Mouse (Mus musculus): ENCODE data around the gene Rnf11. TPM values are rescaled to one million over a fixed set of nuclear protein-coding genes. Genes with fewer than 3 reads are reported as not detected.
A peak's percentile ranks its signal among the peaks of the same experiment; 100 is the strongest.
"Not testable (repeated sequence)": the region's sequence is repeated elsewhere in the genome, so short reads cannot be mapped to it uniquely, and the experiment has no call there.

The Rnf11 gene
- polyA plus RNA-seq, 1 experiment, result 204 TPM

DNA sequence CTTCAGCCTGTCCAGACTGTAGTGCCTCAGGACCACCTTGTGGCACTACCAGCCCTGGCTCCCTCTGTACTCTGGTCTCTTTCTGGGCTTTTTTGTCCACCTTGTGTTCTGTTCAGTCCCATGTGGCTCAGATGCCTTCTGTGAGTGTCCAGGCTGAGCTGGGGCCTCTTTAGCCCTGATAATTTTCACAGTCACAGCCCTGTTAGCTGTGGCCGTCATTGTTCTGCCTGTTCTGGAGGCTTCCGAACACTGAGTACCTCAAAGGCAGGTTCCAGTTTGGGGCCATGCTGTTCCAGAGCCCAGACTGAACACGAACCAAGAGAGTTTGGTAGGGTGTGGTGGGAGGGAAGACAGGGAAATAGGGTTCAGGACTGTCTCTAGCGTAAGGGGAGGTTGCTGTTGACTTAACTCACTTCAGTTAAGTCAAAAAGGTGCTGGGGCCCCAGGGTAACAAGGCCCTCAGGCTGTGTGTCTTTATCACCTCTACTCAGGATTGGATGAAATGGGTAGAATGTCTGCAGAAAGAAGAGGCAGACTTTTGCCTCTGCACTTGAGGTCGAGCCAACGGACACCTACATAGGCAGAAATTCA, 73.1 kb downstream of the Rnf11 start:
- no peak overlapping the region for H3K27ac ChIP-seq (replicated peaks; ENCODE audit: low read depth, low read length)
- peaks cover under 1% of the 10 kb centered on the region for H3K4me1 ChIP-seq (ENCODE audit: control insufficient read depth, insufficient read depth, insufficient read length, low read length)
- no peak overlapping the region for H3K4me3 ChIP-seq (ENCODE audit: insufficient read depth, low read depth, low read length)

DNA sequence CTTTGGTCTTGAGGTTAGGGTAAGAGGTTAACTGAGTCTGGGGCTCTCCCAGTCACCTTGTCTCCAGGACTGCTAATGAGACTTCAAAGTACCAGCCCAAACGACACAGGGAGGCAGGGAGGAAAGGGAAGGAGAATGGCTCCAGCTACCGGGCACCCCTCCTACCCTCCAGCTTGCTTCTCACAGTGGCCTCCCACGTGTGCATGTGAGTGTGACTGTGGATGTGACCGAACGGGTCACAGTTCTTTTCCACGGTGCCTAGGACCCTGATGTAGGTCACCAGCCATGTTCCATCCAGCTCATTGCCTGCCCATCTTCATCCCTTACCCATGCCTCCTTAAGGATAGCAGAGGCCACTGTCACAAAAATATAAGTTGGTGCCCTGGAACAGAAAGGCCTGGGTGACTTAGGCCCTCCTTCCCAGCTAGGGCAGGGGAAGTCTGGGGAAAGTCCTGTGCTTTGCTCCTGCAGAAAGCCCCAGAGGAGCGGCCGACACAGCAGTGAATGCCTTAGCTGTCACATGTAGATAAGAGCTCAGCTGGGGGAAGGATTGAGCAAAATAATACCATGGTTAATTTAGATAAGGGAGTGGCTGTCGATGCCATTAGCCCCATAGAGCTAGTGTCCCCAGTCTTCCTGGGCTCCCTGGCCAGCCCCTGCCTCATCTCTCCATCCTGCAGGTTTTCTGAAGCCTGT, 73.7 kb downstream of the Rnf11 start:
- H3K27ac ChIP-seq (replicated peaks; ENCODE audit: low read depth, low read length), result no peak overlapping the region

GRCm38 (mm10) chr4:109407701-109408485, 76.6 kb downstream of the Rnf11 start:
- peaks cover 4% of the 10 kb centered on the region for H3K4me1 ChIP-seq (ENCODE audit: control insufficient read depth, insufficient read depth, insufficient read length, low read length)
- H3K4me3 ChIP-seq (ENCODE audit: insufficient read depth, low read depth, low read length), result no peak overlapping the region
- no peak overlapping the region for H3K27ac ChIP-seq (replicated peaks; ENCODE audit: low read depth, low read length)

More for the DNA sequence above, 73.7 kb downstream of the Rnf11 start:
- no peak overlapping the region for H3K4me3 ChIP-seq (ENCODE audit: insufficient read depth, low read depth, low read length)
- H3K4me1 ChIP-seq (ENCODE audit: control insufficient read depth, insufficient read depth, insufficient read length, low read length), result peaks cover 4% of the 10 kb centered on the region

- H3K4me3 ChIP-seq (ENCODE audit: insufficient read depth, low read depth, low read length), result peak overlapping the region; percentile 61
- peaks cover 4% of the 10 kb centered on the region for H3K4me1 ChIP-seq (ENCODE audit: control insufficient read depth, insufficient read depth, insufficient read length, low read length)
- no peak overlapping the region for H3K27ac ChIP-seq (replicated peaks; ENCODE audit: low read depth, low read length)
Measured at GRCm38 (mm10) chr4:109407176-109407520, 77.4 kb downstream of the Rnf11 start.

DNA sequence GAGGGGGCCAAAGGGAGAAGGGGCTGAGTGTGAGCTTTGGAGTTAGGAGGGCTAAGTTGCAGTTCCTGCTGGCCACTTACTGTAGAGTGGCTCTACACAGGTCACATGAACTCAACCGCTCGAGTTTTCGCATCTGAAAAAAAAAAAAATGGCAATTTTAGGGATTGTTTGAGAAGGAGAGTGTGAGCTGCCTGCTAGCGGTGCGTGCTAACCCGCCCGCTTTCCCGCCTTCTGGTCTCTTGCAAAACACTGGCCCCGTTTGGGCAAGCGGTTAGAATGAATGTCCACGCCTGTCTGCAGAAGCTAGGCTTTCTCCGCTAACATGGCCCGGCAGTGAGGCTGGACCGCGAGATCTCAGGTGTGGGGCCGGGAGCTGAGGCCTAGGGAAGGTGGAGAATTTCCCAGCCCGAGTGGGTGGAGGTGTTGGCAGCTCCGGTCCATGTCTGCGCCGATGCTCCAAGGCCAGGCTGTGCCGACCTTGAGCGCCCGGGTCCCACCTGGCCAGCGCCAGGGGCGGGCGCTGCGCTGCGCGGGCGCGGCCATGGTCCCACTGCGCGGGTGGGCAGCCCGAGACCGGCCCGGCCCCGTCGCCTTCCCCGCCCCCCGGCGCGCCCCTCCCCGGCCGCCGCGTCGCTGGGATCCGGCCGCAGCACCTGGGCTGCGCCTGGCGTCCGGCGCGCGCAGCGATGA, 77.9 kb downstream of the Rnf11 start, which contains the start of gene Ttc39a:
TSS of gene Ttc39a (plus strand) at position 138 of the 690 bp plus-strand sequence.
- Histone ChIP-seq H3K4me1 (ENCODE audit: control insufficient read depth, insufficient read depth, insufficient read length, low read length) (peaks cover 4% of the 10 kb centered on the region), H3K27ac (replicated peaks; ENCODE audit: low read depth, low read length) (no peak within 1 kb of the TSS), H3K4me3 (ENCODE audit: insufficient read depth, low read depth, low read length) (peak within 1 kb of the TSS; percentile 61)

GRCm38 (mm10) chr4:109406054-109406485, 78.5 kb downstream of the Rnf11 start:
- H3K27ac ChIP-seq (replicated peaks; ENCODE audit: low read depth, low read length), result no peak overlapping the region

DNA sequence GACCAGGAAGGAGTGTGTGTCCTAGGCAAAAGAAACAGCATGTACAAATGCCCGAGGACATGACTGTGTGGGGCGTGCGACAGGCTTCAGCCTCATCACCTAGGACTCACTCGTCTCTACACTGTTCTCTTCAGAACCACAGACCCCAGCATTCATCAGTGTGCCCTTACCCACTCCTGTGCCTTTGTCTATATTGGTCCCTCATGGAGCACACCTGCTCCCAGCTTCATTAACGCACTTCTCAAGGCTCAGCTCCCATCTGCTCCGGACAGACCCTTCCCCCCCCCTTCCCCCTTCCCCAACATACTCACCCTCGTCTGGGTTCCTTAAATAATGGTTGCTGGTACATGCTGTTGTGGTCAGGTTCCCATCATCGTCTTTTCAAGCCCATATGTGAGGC, 79.1 kb downstream of the Rnf11 start:
- Histone ChIP-seq H3K4me1 (ENCODE audit: control insufficient read depth, insufficient read depth, insufficient read length, low read length) (peaks cover 4% of the 10 kb centered on the region), H3K4me3 (ENCODE audit: insufficient read depth, low read depth, low read length) (no peak overlapping the region), H3K27ac (replicated peaks; ENCODE audit: low read depth, low read length) (no peak overlapping the region)

More at GRCm38 (mm10) chr4:109406054-109406485, 78.5 kb downstream of the Rnf11 start:
- Histone ChIP-seq H3K4me1 (ENCODE audit: control insufficient read depth, insufficient read depth, insufficient read length, low read length) (peaks cover 4% of the 10 kb centered on the region), H3K4me3 (ENCODE audit: insufficient read depth, low read depth, low read length) (peak overlapping the region; percentile 61)

- H3K27ac ChIP-seq (replicated peaks; ENCODE audit: low read depth, low read length); H3K4me3 ChIP-seq (ENCODE audit: insufficient read depth, low read depth, low read length); H3K4me1 ChIP-seq (ENCODE audit: control insufficient read depth, insufficient read depth, insufficient read length, low read length): not testable (repeated sequence)
Measured at GRCm38 (mm10) chr4:109404908-109405307, 79.6 kb downstream of the Rnf11 start.

DNA sequence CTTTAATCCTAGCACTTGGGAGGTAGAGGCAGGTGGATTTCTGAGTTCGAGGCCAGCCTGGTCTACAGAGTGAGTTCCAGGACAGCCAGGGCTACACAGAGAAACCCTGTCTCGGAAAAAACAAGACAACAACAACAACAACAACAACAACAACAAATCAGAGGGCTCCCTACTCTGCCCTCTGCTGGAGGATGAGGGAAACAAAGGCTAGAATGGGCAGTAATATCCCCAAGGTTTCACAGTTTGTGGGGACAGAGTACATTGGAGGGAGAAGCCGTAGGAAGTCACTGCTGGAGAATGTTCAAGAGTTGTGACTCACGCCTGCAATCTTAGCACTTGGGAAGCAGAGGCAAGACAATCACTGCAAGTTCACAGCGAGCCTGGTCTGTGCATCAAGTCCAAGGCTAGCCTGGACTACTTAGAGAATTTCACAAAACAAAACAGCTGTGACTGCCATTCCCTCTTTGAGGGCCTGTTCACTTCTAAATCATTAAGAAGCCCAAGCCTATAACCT, 83.3 kb downstream of the Rnf11 start:
- Histone ChIP-seq H3K4me3 (ENCODE audit: insufficient read depth, low read depth, low read length) (no peak overlapping the region), H3K4me1 (ENCODE audit: control insufficient read depth, insufficient read depth, insufficient read length, low read length) (peaks cover under 1% of the 10 kb centered on the region), H3K27ac (replicated peaks; ENCODE audit: low read depth, low read length) (no peak overlapping the region)

Other genes with a start within 250 kb of the Rnf11 start
- gene Eps15, start 204.5 kb downstream of the Rnf11 start, polyA plus RNA-seq (2012; ENCODE audit: insufficient read depth, insufficient read length, missing spikeins), result 35.0 and 38.9 TPM in 2 replicates
- not detected in 2 replicates for gene Ttc39a, start 78.1 kb downstream of the Rnf11 start, polyA plus RNA-seq (2012; ENCODE audit: insufficient read depth, insufficient read length, missing spikeins)
- not detected in 2 replicates for gene 4930522H14Rik, start 46.6 kb upstream of the Rnf11 start, polyA plus RNA-seq (2012; ENCODE audit: insufficient read depth, insufficient read length, missing spikeins)
- 114 and 124 TPM in 2 replicates for gene Cdkn2c, start 182.5 kb upstream of the Rnf11 start, polyA plus RNA-seq (2012; ENCODE audit: insufficient read depth, insufficient read length, missing spikeins)
- 26.6 and 28.3 TPM in 2 replicates for gene Faf1, start 191.9 kb upstream of the Rnf11 start, polyA plus RNA-seq (2012; ENCODE audit: insufficient read depth, insufficient read length, missing spikeins)